Mouse (Mus musculus) cerebellum, adult 2 months (tissue): ENCODE data around the gene Ccdc141. TPM values are rescaled to one million over a fixed set of nuclear protein-coding genes. Genes with fewer than 3 reads are reported as not detected.

Experiments used
- DNase-seq, 2 experiments: peaks; one replicate each; pipeline ENCODE4 v3.0.0; 2021
- H3K27ac ChIP-seq: fragments of 200-500 bp; 2 replicates; pipeline ENCODE4 v1.5.1; 2012; ENCODE audit warnings: low read length, control low read depth, inconsistent platforms; ENCODE audit not compliant: insufficient read depth
- H3K27me3 ChIP-seq: fragments of 200-500 bp; 2 replicates; pipeline ENCODE4 v1.6.1; 2012; ENCODE audit warnings: inconsistent platforms, mild to moderate bottlenecking, low read length, moderate library complexity; ENCODE audit not compliant: control insufficient read depth, insufficient read depth
- H3K4me1 ChIP-seq: fragments of 200-500 bp; 2 replicates; pipeline ENCODE4 v1.6.1; 2011; ENCODE audit warnings: low read length; ENCODE audit not compliant: control insufficient read depth, insufficient read depth
- H3K4me3 ChIP-seq: fragments of 200-500 bp; replicated peaks from 2 replicates; pipeline ENCODE3; 2011; ENCODE audit warnings: mild to moderate bottlenecking, low read depth, low read length, control low read depth; ENCODE audit not compliant: insufficient read depth
- CTCF ChIP-seq: fragments of 200-500 bp; IDR thresholded peaks from 2 replicates; pipeline ENCODE4 v1.5.1; 2011; ENCODE audit warnings: low read depth, mild to moderate bottlenecking, control low read depth, low read length, moderate library complexity, borderline replicate concordance; ENCODE audit not compliant: insufficient read depth
- POLR2A ChIP-seq: fragments of 200-500 bp; IDR thresholded peaks from 2 replicates; pipeline ENCODE4 v1.6.1; 2011; ENCODE audit warnings: low read length, control low read depth, borderline replicate concordance; ENCODE audit not compliant: insufficient read depth
- WGBS: fragments of 180-500 bp; shearing (Covaris S2); methylation state at CpG from one replicate; pipeline ENCODE4 v1.1.7; 2018; 5-methylcytosine and 5-hydroxymethylcytosine counted together
- polyA plus RNA-seq: library from polyadenylated mRNA; depleted of rRNA; stranded (reverse); fragments of >200 nt; gene quantifications from 2 replicates; pipeline ENCODE4 v1.2.3, GENCODE M21; 2012

The Ccdc141 gene
- polyA plus RNA-seq, 1 experiment, result 9.7 TPM

- H3K4me3 ChIP-seq, result no peak overlapping the region
- TF ChIP-seq POLR2A (no peak), CTCF (no peak)
- peaks cover 3% of the 10 kb centered on the region; the same call in 1 of the 2 replicates for H3K4me1 ChIP-seq
- no peak overlapping the region for H3K27ac ChIP-seq
- DNase-seq, result no peak
- H3K27me3 ChIP-seq, result no peaks in the 10 kb centered on the region; the same call in 1 of the 2 replicates
- 93% methylated on average over 8 of the region's 8 CpGs for WGBS
These were observed 65.3 kb downstream of the Ccdc141 start for GRCm38 (mm10) chr2:77105006-77105715.

GRCm38 (mm10) chr2:77102516-77102915 is 67.9 kb downstream of the Ccdc141 start:
- DNase-seq, result no peak
- no peak overlapping the region for H3K27ac ChIP-seq
- H3K27me3 ChIP-seq, result no peaks in the 10 kb centered on the region; the same call in 1 of the 2 replicates
- no peak for TF ChIP-seq POLR2A
- TF ChIP-seq CTCF, result no peak
- no peak overlapping the region for H3K4me3 ChIP-seq
- WGBS, result 95% methylated on average over 5 of the region's 5 CpGs
- no peaks in the 10 kb centered on the region for H3K4me1 ChIP-seq

- Histone ChIP-seq H3K4me3 (no peak overlapping the region), H3K27me3 (no peaks in the 10 kb centered on the region; the same call in 1 of the 2 replicates), H3K4me1 (no peaks in the 10 kb centered on the region), H3K27ac (no peak overlapping the region)
- no peak for DNase-seq
- 90% methylated on average over 2 of the region's 2 CpGs for WGBS
- TF ChIP-seq POLR2A (no peak), CTCF (no peak)
These were observed 70.6 kb downstream of the Ccdc141 start for GRCm38 (mm10) chr2:77099814-77100213.

GRCm38 (mm10) chr2:77098769-77099168 is 71.7 kb downstream of the Ccdc141 start:
- H3K27ac ChIP-seq, result no peak overlapping the region
- H3K4me3 ChIP-seq, result no peak overlapping the region
- TF ChIP-seq CTCF (no peak), POLR2A (no peak)
- no peak for DNase-seq
- no peaks in the 10 kb centered on the region; the same call in 1 of the 2 replicates for H3K27me3 ChIP-seq
- 94% methylated on average over 3 of the region's 3 CpGs for WGBS
- H3K4me1 ChIP-seq, result no peaks in the 10 kb centered on the region

- Histone ChIP-seq H3K27ac (no peak overlapping the region), H3K4me1 (no peaks in the 10 kb centered on the region), H3K27me3 (no peaks in the 10 kb centered on the region), H3K4me3 (no peak overlapping the region)
- TF ChIP-seq CTCF (no peak), POLR2A (no peak)
- no peak for DNase-seq
- 90% methylated on average over 4 of the region's 4 CpGs for WGBS
These were observed 78.7 kb downstream of the Ccdc141 start for GRCm38 (mm10) chr2:77091749-77092148.

- Histone ChIP-seq H3K4me3 (no peak overlapping the region), H3K4me1 (no peaks in the 10 kb centered on the region), H3K27me3 (no peaks in the 10 kb centered on the region), H3K27ac (no peak overlapping the region)
- no peak for TF ChIP-seq POLR2A
- TF ChIP-seq CTCF, result no peak
- no peak for DNase-seq
These were observed 85.1 kb downstream of the Ccdc141 start for GRCm38 (mm10) chr2:77085313-77085712.

- Histone ChIP-seq H3K4me3 (no peak overlapping the region), H3K27ac (no peak overlapping the region), H3K4me1 (no peaks in the 10 kb centered on the region), H3K27me3 (no peaks in the 10 kb centered on the region)
- no peak for DNase-seq
- TF ChIP-seq POLR2A (no peak), CTCF (no peak)
These were observed 85.8 kb downstream of the Ccdc141 start for GRCm38 (mm10) chr2:77084629-77085028.

GRCm38 (mm10) chr2:77081156-77081555 is 89.3 kb downstream of the Ccdc141 start:
- no peaks in the 10 kb centered on the region for H3K4me1 ChIP-seq
- no peaks in the 10 kb centered on the region for H3K27me3 ChIP-seq
- DNase-seq, result no peak
- WGBS, result 79% methylated on average over 2 of the region's 2 CpGs
- H3K27ac ChIP-seq, result no peak overlapping the region
- H3K4me3 ChIP-seq, result no peak overlapping the region
- TF ChIP-seq POLR2A, result no peak
- no peak for TF ChIP-seq CTCF
